Mouse (Mus musculus): ENCODE measurements around the gene Slc37a1. TPM values are rescaled to one million over a fixed set of nuclear protein-coding genes. Genes with fewer than 3 reads are reported as not detected.

Gene Slc37a1
- polyA plus RNA-seq, 1 experiment, result 9.3 TPM

DNA sequence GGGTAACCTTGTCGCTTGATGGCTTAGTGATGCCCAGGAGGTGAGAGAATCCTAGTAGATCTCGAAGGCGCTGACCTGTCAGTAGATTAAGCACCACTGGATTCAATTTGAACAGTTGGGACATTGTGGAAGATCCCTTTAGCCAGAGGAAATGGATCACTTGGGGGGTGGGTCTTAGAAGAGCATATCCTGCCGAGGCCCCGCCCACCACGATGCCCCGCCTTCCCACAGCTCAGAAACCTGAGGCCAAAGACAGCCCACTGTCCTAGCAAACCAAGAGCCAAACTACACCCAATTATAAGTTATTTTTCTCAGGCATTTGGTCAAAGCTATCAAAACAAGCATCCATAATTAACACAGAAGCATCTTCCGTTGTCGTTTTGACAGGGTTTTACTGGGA lies 24.5 kb downstream of the Slc37a1 start:
- H3K27ac ChIP-seq (ENCODE audit: insufficient read depth, low read length), result no peak overlapping the region
- TF ChIP-seq POLR2A (IDR thresholded peaks at IDR 0.05; ENCODE audit: extremely low read depth, insufficient read depth, low read length) (no peak), CTCF (IDR thresholded peaks at IDR 0.05; ENCODE audit: extremely low read depth, insufficient read depth, low read length) (no peak)
- no peaks in the 10 kb centered on the region for H3K4me1 ChIP-seq (ENCODE audit: control insufficient read depth, insufficient read depth, low read length)
- no peak overlapping the region for H3K4me3 ChIP-seq (ENCODE audit: insufficient read depth, low read length)

DNA sequence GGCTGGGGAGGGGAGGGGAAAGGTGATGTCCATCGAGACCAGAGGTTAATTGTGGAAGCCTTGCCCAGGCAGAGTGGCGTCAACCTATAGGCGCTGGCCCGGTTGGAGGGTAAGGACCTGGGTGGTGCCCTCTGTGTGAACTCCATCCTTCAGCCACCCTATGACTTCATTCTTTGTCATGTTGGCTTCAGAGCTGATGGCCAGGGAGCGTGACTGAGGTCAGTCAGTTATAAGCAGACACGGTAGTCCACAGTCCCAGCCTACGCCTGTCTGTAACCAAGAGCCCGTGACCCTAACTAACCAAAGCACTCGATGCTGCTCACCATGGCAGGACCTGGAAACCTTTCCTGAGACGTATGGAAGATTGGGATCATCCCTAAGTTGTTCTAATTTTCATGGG lies 26.1 kb downstream of the Slc37a1 start:
- no peaks in the 10 kb centered on the region for H3K4me1 ChIP-seq (ENCODE audit: control insufficient read depth, insufficient read depth, low read length)
- no peak overlapping the region for H3K4me3 ChIP-seq (ENCODE audit: insufficient read depth, low read length)
- H3K27ac ChIP-seq (ENCODE audit: insufficient read depth, low read length), result no peak overlapping the region
- TF ChIP-seq POLR2A (IDR thresholded peaks at IDR 0.05; ENCODE audit: extremely low read depth, insufficient read depth, low read length) (no peak), CTCF (IDR thresholded peaks at IDR 0.05; ENCODE audit: extremely low read depth, insufficient read depth, low read length) (no peak)

DNA sequence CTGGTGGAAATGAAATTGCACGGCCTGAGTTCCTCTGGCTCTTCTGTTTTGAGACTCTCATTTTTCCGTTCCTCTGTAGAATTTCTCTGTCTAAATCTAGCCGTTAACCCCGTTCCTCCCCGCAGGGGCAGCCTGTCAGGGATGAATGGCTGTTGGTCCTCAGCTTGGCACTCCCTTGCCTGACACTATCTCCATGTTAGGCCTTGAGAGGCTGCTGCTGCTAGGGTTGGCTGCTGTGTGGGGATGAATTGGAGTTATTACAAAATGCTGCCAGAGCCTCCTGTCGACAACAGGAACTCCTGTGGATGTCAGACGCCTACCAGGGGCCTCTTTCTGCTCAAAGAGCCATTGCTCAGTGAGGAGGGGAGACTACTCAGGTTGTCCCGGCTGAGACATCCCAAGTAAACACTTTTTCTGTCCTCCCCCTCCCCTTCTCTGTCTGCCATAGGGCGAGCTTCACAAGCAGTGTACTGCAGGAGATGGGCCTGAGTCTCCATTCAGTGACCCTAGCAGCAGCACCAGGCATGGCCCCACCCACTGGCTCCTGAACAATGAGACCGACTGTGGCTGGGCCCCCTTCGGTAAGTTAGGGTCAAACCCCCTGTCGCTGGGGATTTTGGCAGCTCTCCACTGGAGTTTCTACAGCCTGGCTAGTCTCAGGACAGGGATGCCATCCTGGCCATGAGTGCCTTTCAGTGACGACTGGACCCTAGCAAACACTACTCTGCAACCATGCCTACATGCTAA lies 28.6 kb downstream of the Slc37a1 start:
- Histone ChIP-seq H3K4me1 (ENCODE audit: control insufficient read depth, insufficient read depth, low read length) (no peaks in the 10 kb centered on the region), H3K27ac (ENCODE audit: insufficient read depth, low read length) (no peak overlapping the region), H3K4me3 (ENCODE audit: insufficient read depth, low read length) (no peak overlapping the region)
- TF ChIP-seq POLR2A (IDR thresholded peaks at IDR 0.05; ENCODE audit: extremely low read depth, insufficient read depth, low read length), result no peak
- no peak for TF ChIP-seq CTCF (IDR thresholded peaks at IDR 0.05; ENCODE audit: extremely low read depth, insufficient read depth, low read length)

DNA sequence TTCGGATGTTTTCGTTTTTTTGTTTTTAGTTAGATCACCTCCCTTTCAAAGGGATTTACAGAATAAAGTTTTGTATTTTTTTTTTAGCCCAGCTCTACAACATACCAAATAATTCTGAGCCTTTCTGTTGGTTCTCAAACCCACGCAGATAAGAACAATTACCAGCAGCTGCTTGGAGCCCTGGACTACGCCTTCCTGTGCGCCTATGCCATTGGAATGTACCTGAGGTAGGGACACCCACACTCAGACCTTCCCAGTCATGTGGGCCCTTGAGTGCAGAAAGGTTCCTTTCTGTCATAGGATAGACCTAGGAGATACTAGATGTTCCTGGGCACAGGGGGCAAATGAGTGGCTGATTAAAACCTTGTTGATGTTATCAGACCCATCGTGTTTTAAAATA lies 29.4 kb downstream of the Slc37a1 start:
- TF ChIP-seq POLR2A (IDR thresholded peaks at IDR 0.05; ENCODE audit: extremely low read depth, insufficient read depth, low read length), result no peak
- no peak for TF ChIP-seq CTCF (IDR thresholded peaks at IDR 0.05; ENCODE audit: extremely low read depth, insufficient read depth, low read length)
- H3K27ac ChIP-seq (ENCODE audit: insufficient read depth, low read length), result no peak overlapping the region
- H3K4me1 ChIP-seq (ENCODE audit: control insufficient read depth, insufficient read depth, low read length), result no peaks in the 10 kb centered on the region
- no peak overlapping the region for H3K4me3 ChIP-seq (ENCODE audit: insufficient read depth, low read length)

DNA sequence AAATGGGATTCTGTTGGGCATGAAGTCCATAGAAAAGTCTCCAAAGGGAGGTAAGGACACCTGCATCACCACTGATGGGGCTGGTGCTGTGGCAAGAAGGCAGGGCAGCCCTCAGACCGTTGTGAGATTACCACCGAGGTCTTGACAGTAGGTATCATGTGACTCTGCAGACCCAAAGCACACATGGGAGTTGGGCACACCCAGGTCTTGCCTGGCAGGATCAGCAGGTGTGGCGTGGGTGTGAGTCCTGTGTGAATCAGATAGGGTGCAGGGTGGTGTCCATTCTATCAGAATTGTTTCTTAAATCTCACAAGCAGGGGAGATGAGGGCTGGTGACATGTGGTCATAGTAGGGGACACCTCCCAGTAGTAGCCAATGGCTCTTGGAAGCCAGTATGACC lies 30.4 kb downstream of the Slc37a1 start:
- no peak overlapping the region for H3K27ac ChIP-seq (ENCODE audit: insufficient read depth, low read length)
- no peak overlapping the region for H3K4me3 ChIP-seq (ENCODE audit: insufficient read depth, low read length)
- peaks cover 4% of the 10 kb centered on the region for H3K4me1 ChIP-seq (ENCODE audit: control insufficient read depth, insufficient read depth, low read length)
- TF ChIP-seq POLR2A (IDR thresholded peaks at IDR 0.05; ENCODE audit: extremely low read depth, insufficient read depth, low read length) (no peak), CTCF (IDR thresholded peaks at IDR 0.05; ENCODE audit: extremely low read depth, insufficient read depth, low read length) (no peak)

DNA sequence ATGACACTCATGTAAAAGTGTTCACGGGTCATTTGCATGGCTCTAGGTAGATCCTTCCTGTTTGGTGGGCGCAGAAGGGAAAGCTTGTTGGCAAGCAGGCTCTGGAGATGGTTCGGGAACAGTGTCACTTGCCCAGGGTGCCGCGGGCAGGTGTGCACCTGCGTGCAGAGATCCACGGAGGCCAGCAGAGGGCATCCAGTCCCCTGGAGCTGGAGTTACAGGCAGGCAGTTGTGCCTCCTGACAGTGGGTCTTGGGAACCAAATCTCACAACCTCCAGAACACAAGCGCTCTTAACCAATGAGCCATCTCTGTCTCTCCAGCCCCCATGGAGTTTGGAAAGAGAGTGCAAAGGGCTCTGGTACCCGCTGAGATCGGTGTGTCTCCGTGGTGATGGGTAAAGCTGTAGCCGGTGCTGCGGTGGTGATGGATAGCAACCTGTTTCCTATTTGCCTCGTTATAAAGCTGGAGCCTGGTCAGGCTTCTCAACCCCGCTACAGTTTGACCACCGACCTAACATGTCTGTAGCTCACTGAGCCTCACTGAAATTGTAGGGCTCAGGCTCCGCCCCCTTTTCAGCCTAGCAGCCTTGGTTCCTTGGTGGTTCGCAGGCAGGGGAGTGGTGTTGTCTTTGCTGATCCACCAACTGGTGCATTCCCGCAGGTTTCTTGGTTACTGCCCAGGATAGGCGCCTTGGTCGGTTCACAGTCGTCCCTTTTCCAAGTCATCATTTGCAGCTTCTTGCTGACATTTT lies 31.1 kb downstream of the Slc37a1 start:
- peaks cover 4% of the 10 kb centered on the region for H3K4me1 ChIP-seq (ENCODE audit: control insufficient read depth, insufficient read depth, low read length)
- H3K27ac ChIP-seq (ENCODE audit: insufficient read depth, low read length), result no peak overlapping the region
- TF ChIP-seq POLR2A (IDR thresholded peaks at IDR 0.05; ENCODE audit: extremely low read depth, insufficient read depth, low read length) (no peak), CTCF (IDR thresholded peaks at IDR 0.05; ENCODE audit: extremely low read depth, insufficient read depth, low read length) (peak; percentile 41)
- no peak overlapping the region for H3K4me3 ChIP-seq (ENCODE audit: insufficient read depth, low read length)

DNA sequence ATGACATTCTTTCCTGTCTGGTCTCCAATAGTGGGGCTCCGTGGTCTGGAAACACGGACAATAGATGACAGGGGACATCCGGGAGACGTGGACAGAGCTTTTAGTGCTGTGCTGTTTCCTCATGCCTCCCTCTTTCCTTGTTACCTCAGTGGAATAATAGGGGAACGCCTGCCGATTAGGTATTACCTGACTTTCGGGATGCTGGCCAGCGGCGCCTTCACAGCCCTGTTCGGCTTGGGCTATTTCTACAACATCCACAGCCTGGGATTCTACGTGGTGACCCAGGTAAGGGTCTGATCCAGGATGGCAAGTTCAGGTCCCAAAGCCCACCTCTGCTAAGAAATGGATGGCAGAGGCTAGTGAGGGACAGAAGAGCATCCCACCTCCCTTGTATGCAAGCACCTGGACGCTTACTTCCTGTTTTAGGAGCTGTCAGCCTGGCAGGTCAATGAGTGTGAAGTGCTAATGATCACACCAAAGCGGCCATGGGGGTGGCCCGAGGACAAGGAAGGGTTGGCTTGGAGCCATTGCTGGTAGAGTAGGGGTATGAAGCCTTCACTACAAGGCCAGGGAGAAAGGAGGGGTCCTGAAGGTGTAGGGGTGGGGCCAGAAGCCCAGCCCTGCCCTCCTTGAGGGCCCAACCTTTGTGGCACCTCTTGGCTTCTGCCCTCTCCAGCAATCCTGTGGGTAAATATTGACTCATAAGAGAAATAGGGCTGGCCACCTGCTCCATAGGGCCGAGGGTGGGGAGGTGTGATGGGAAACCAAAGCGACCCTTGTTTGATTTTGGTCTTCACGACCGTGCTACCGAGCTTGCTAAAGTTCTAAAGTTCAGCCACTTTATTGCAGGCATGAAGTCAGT lies 32.5 kb downstream of the Slc37a1 start:
- H3K27ac ChIP-seq (ENCODE audit: insufficient read depth, low read length), result no peak overlapping the region
- TF ChIP-seq CTCF (IDR thresholded peaks at IDR 0.05; ENCODE audit: extremely low read depth, insufficient read depth, low read length) (no peak), POLR2A (IDR thresholded peaks at IDR 0.05; ENCODE audit: extremely low read depth, insufficient read depth, low read length) (no peak)
- peaks cover 4% of the 10 kb centered on the region for H3K4me1 ChIP-seq (ENCODE audit: control insufficient read depth, insufficient read depth, low read length)
- no peak overlapping the region for H3K4me3 ChIP-seq (ENCODE audit: insufficient read depth, low read length)

DNA sequence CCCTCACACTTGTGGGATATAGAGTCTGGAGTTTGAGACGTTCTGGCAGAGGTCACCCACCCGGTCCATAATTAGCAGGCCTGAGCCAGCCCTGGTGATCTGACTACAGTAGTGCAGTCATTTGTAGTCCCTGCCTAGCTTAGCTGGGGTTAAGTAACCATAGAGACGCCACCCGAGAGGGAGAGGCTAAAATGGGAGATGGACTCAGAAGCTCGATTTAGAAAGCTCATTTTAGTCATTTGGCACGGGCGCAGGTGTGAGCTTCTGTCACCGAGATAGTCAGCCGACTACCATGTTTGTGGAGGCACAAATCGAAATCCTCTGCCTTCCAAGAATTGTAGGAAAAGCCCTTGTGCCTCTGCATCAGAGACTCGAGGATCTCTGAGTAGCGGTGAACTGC lies 34.8 kb downstream of the Slc37a1 start:
- TF ChIP-seq CTCF (IDR thresholded peaks at IDR 0.05; ENCODE audit: extremely low read depth, insufficient read depth, low read length) (no peak), POLR2A (IDR thresholded peaks at IDR 0.05; ENCODE audit: extremely low read depth, insufficient read depth, low read length) (no peak)
- peak overlapping the region; percentile 18; the same call in 1 of the 2 replicates for H3K27ac ChIP-seq (ENCODE audit: insufficient read depth, low read length)
- H3K4me1 ChIP-seq (ENCODE audit: control insufficient read depth, insufficient read depth, low read length), result peaks cover 4% of the 10 kb centered on the region
- H3K4me3 ChIP-seq (ENCODE audit: insufficient read depth, low read length), result no peak overlapping the region

DNA sequence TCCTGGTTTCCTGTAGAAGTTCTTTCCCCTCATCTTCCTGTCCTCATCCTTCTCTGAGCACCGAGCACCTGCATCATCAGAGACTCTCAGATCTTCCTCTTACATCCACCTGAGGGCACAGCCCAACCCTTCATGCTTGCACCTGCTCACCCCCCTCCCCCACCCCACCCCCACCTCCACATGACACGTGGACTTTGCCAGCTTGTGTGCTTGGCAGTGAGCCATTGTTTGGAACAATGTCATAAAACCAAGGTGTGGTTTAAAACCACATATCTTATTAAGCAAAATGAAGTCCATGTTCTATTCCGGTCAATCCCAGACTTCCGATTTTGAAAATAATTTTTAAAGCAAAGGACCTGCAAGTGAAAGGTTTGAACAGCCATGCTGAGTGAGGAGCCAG lies 35.9 kb downstream of the Slc37a1 start:
- TF ChIP-seq POLR2A (IDR thresholded peaks at IDR 0.05; ENCODE audit: extremely low read depth, insufficient read depth, low read length) (no peak), CTCF (IDR thresholded peaks at IDR 0.05; ENCODE audit: extremely low read depth, insufficient read depth, low read length) (no peak)

More for the DNA sequence above, 35.9 kb downstream of the Slc37a1 start:
- Histone ChIP-seq H3K27ac (ENCODE audit: insufficient read depth, low read length) (no peak overlapping the region), H3K4me1 (ENCODE audit: control insufficient read depth, insufficient read depth, low read length) (peaks cover 4% of the 10 kb centered on the region), H3K4me3 (ENCODE audit: insufficient read depth, low read length) (no peak overlapping the region)

Measured in cortical plate, adult 2 months (tissue).